Mouse (Mus musculus): ENCODE measurements around the gene Pcnt.

DNA sequence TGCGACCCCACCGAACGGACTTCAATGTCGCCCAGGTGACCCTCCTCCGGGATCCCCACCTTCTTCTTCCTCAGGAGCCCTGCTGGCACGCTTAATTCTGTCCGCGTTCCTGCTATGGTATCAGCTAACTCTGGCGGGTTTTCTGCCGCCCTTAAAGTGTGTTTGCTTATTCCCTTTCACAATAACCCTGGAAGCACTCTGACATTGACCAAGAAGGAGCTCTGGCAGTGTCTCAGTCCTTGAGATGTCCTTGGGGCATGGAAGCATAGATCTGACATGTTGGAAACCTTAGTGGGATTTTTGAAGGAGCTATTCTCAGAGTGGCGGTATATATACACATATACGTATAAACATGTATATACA lies 97.1 kb downstream of the Pcnt start:
- TF ChIP-seq POLR2A (IDR thresholded peaks at IDR 0.05; ENCODE audit: low read depth, low read length) (no peak), CTCF (IDR thresholded peaks at IDR 0.05; ENCODE audit: extremely low read depth, insufficient read length, insufficient replicate concordance, low read depth, low read length) (no peak)
